Mouse (Mus musculus): Measurements from ENCODE around the gene Olfr406.

GRCm38 (mm10) chr11:74287256-74287655 is 27.6 kb downstream of the Olfr406 start:
- TF ChIP-seq JUN (IDR thresholded peaks at IDR 0.05; ENCODE audit: insufficient read depth, low read depth, low read length) = no peak
- TF ChIP-seq JUND (conservative IDR thresholded peaks at IDR 0.05; ENCODE audit: low read depth, low read length) = no peak
- TF ChIP-seq CTCF (conservative IDR thresholded peaks at IDR 0.05 in 1 of 2, IDR thresholded peaks at IDR 0.05 in 1 of 2; ENCODE audit: low read depth in 2 of 2, low read length in 2 of 2) = no peak

Data from CH12.LX (cell line).